In genomic region chr13:49271831-49272765, GRCm38 (mm10) we compare ENCODE assay signal across 11 mouse cellular contexts. TPM values are rescaled to one million over a fixed set of nuclear protein-coding genes. Genes with fewer than 3 reads are reported as not detected.
A peak's percentile ranks its signal among the peaks of the same experiment; 100 is the strongest.
DNase-seq lines count a peak whose midpoint lies in the region; ATAC-seq and TF ChIP-seq lines count a peak whose summit lies in the region.
"Had no signal": no experiment of that assay in that cellular context is flagged by ENCODE, and none has a peak within 500 bp of the region (broad histone marks: within the 10 kb centered on the region; RNA-seq: fewer than 3 reads in every experiment).

No protein-coding gene starts in this region.

- no peak for TF ChIP-seq CTCF in G1E (IDR thresholded peaks at IDR 0.05; ENCODE audit: low read depth, low read length)
- TF ChIP-seq CTCF in forebrain, postnatal 0 days (IDR thresholded peaks at IDR 0.05; ENCODE audit: low read depth) = no peak

- peak; percentile 46 for DNase-seq in kidney, postnatal 10 days
- DNase-seq in kidney, adult 18-20 months = no peak
- no peak for DNase-seq in G1E (ENCODE audit: low spot score)
- DNase-seq in kidney, postnatal 4 days = peak; percentile 20 to 49
- DNase-seq in gastrocnemius, adult 18-20 months (ENCODE audit: low spot score) = no peak
- no peak for DNase-seq in midbrain, embryonic 10.5 days (ENCODE audit: low spot score)
- DNase-seq in forebrain, postnatal 0 days = no peak

- H3K4me2 ChIP-seq in forebrain, postnatal 0 days (ENCODE audit: low read depth) = no peak overlapping the region
- H3K4me2 ChIP-seq: midbrain, embryonic 12.5 days had no signal

- 78% methylated on average over 5 of the region's 5 CpGs for WGBS in midbrain, embryonic 10.5 days
- WGBS in forebrain, postnatal 0 days = 73% methylated on average over 5 of the region's 5 CpGs

- H3K4me1 ChIP-seq in G1E (ENCODE audit: insufficient read depth, low read depth, low read length) = peaks cover 9% of the 10 kb centered on the region
- peaks cover 81% of the 10 kb centered on the region for H3K4me1 ChIP-seq in megakaryocyte, embryonic 14.5 days
- peaks cover 3% of the 10 kb centered on the region; the same call in 1 of the 2 replicates for H3K4me1 ChIP-seq in midbrain, embryonic 10.5 days
- H3K4me1 ChIP-seq in forebrain, postnatal 0 days (ENCODE audit: insufficient read depth) = no peaks in the 10 kb centered on the region
- H3K4me1 ChIP-seq: midbrain, embryonic 12.5 days had no signal

- no peaks in the 10 kb centered on the region for H3K9me3 ChIP-seq in G1E (replicated peaks)
- no peaks in the 10 kb centered on the region for H3K9me3 ChIP-seq in megakaryocyte, embryonic 14.5 days
- H3K9me3 ChIP-seq in midbrain, embryonic 10.5 days (replicated peaks) = no peaks in the 10 kb centered on the region
- no peaks in the 10 kb centered on the region for H3K9me3 ChIP-seq in forebrain, postnatal 0 days (ENCODE audit: low read length)
- H3K9me3 ChIP-seq: embryonic facial prominence, embryonic 10.5 days; midbrain, embryonic 12.5 days had no signal

- no peak overlapping the region; the same call in 1 of the 2 replicates for H3K27ac ChIP-seq in midbrain, embryonic 10.5 days (replicated peaks)
- H3K27ac ChIP-seq in forebrain, postnatal 0 days (ENCODE audit: low read depth, low read length) = no peak overlapping the region
- H3K27ac ChIP-seq: embryonic facial prominence, embryonic 10.5 days; midbrain, embryonic 12.5 days had no signal

- H3K4me3 ChIP-seq in G1E (ENCODE audit: low read depth, low read length) = no peak overlapping the region
- peak overlapping the region; percentile 83 for H3K4me3 ChIP-seq in megakaryocyte, embryonic 14.5 days (replicated peaks)
- H3K4me3 ChIP-seq in midbrain, embryonic 10.5 days = no peak overlapping the region
- no peak overlapping the region for H3K4me3 ChIP-seq in forebrain, postnatal 0 days (ENCODE audit: low read depth, low read length)
- H3K4me3 ChIP-seq: embryonic facial prominence, embryonic 10.5 days; midbrain, embryonic 12.5 days had no signal

- H3K36me3 ChIP-seq in G1E (replicated peaks) = peaks cover 95% of the 10 kb centered on the region
- H3K36me3 ChIP-seq in megakaryocyte, embryonic 14.5 days (replicated peaks; ENCODE audit: low read length) = peaks cover 99% of the 10 kb centered on the region
- no peaks in the 10 kb centered on the region for H3K36me3 ChIP-seq in midbrain, embryonic 10.5 days
- peaks cover 44% of the 10 kb centered on the region for H3K36me3 ChIP-seq in forebrain, postnatal 0 days (ENCODE audit: insufficient read depth)
- H3K36me3 ChIP-seq: midbrain, embryonic 12.5 days had no signal

- peak; percentile 55 for ATAC-seq in G1E (ENCODE audit: extremely low read depth, insufficient number of reproducible peaks, low FRiP score, poor library complexity, severe bottlenecking)
- ATAC-seq in forebrain, postnatal 0 days = no peak
- ATAC-seq: Patski had no signal

- peaks cover 7% of the 10 kb centered on the region; the same call in 1 of the 2 replicates for H3K27me3 ChIP-seq in G1E (ENCODE audit: insufficient read depth, low read length)
- H3K27me3 ChIP-seq in megakaryocyte, embryonic 14.5 days (replicated peaks) = no peaks in the 10 kb centered on the region
- no peaks in the 10 kb centered on the region for H3K27me3 ChIP-seq in midbrain, embryonic 10.5 days (ENCODE audit: low read depth, poor library complexity, severe bottlenecking)
- H3K27me3 ChIP-seq in forebrain, postnatal 0 days (ENCODE audit: insufficient read depth, low read length) = no peaks in the 10 kb centered on the region
- H3K27me3 ChIP-seq: midbrain, embryonic 12.5 days; Patski had no signal

- no peak overlapping the region for H3K9ac ChIP-seq in forebrain, postnatal 0 days
- H3K9ac ChIP-seq: midbrain, embryonic 12.5 days had no signal

RNA-seq across cellular contexts. Expression of gene Susd3, which starts 23.6 kb away (rescaled TPM):
- total RNA-seq in G1E (2014; fragmentation: Nextera tagmentation) (2.8 and 3.3 TPM in 2 replicates), G1E (2017) (8.6 and 15.9 TPM in 2 replicates)
- 1.6 and 2.0 TPM in 2 replicates for polyA plus RNA-seq in G1E (2012)
- polyA plus RNA-seq in megakaryocyte, embryonic 14.5 days (2012; ENCODE audit: insufficient read depth, low replicate concordance) = 289 and 697 TPM in 2 replicates
- total RNA-seq in gastrocnemius, adult 18-20 months (2021) = under 1 TPM in 1 of 2 experiments, not detected in 1; 0.24 TPM
- polyA plus RNA-seq in midbrain, embryonic 10.5 days (2016; fragmentation: Nextera tagmentation; extraction: Ambion mirVana) = 1.0 and 1.2 TPM in 2 replicates
- 0.38 and 0.85 TPM in 2 replicates for total RNA-seq in forebrain, postnatal 0 days (2014; rRNA removed)
- polyA plus RNA-seq in forebrain, postnatal 0 days (2015; fragmentation: Nextera tagmentation; extraction: Ambion mirVana) = 0.77 and 1.2 TPM in 2 replicates
- polyA plus RNA-seq: Patski had no signal

RNA-seq across cellular contexts. Expression of gene Fgd3, which starts 48.0 kb away (rescaled TPM):
- total RNA-seq in G1E (2014; fragmentation: Nextera tagmentation) = 3.9 and 4.7 TPM in 2 replicates
- total RNA-seq in G1E (2017) = 11.0 and 11.2 TPM in 2 replicates
- 3.6 and 4.1 TPM in 2 replicates for polyA plus RNA-seq in G1E (2012)
- polyA plus RNA-seq in megakaryocyte, embryonic 14.5 days (2012; ENCODE audit: insufficient read depth, low replicate concordance) = 9.1 and 10.4 TPM in 2 replicates
- total RNA-seq in gastrocnemius, adult 18-20 months (2021) = under 1 TPM; 0.41 to 0.90 TPM
- polyA plus RNA-seq in midbrain, embryonic 10.5 days (2016; fragmentation: Nextera tagmentation; extraction: Ambion mirVana) = 1.1 and 1.5 TPM in 2 replicates
- total RNA-seq in forebrain, postnatal 0 days (2014; rRNA removed) = 14.0 and 17.2 TPM in 2 replicates
- 2.0 and 2.8 TPM in 2 replicates for polyA plus RNA-seq in forebrain, postnatal 0 days (2015; fragmentation: Nextera tagmentation; extraction: Ambion mirVana)

RNA-seq across cellular contexts. Expression of gene Card19, which starts 56.3 kb away (rescaled TPM):
- total RNA-seq in G1E (2014; fragmentation: Nextera tagmentation) (8.4 and 9.2 TPM in 2 replicates), G1E (2017) (12.2 and 19.3 TPM in 2 replicates)
- 15.8 and 16.9 TPM in 2 replicates for polyA plus RNA-seq in G1E (2012)
- polyA plus RNA-seq in megakaryocyte, embryonic 14.5 days (2012; ENCODE audit: insufficient read depth, low replicate concordance) = 534 and 845 TPM in 2 replicates
- 100 to 1,000 TPM; 124 to 139 TPM for total RNA-seq in gastrocnemius, adult 18-20 months (2021)
- 23.1 and 23.3 TPM in 2 replicates for polyA plus RNA-seq in midbrain, embryonic 10.5 days (2016; fragmentation: Nextera tagmentation; extraction: Ambion mirVana)
- 14.9 and 15.8 TPM in 2 replicates for total RNA-seq in forebrain, postnatal 0 days (2014; rRNA removed)
- polyA plus RNA-seq in forebrain, postnatal 0 days (2015; fragmentation: Nextera tagmentation; extraction: Ambion mirVana) = 32.0 TPM in 2 replicates

Comparison
In these comparisons a context has a peak if more than half of its experiments do, and no peak if none do; other contexts are left out.
1. DNase-seq: peak in kidney, postnatal 10 days (single experiment) and kidney, postnatal 4 days (2 of 2); none in kidney, adult 18-20 months (single experiment), G1E (single experiment), gastrocnemius, adult 18-20 months (single experiment), midbrain, embryonic 10.5 days (single experiment) and forebrain, postnatal 0 days (single experiment).
2. RNA of gene Susd3, which starts 23.6 kb away (polyA plus RNA-seq): 289 to 697 TPM in megakaryocyte, embryonic 14.5 days; 1.6 to 2.0 TPM in G1E, 0.77 to 1.2 TPM in forebrain, postnatal 0 days and 1.0 to 1.2 TPM in midbrain, embryonic 10.5 days; every median in the first group is over 10 times any median in the second.
3. RNA of gene Card19, which starts 56.3 kb away (polyA plus RNA-seq): 534 to 845 TPM in megakaryocyte, embryonic 14.5 days; 32.0 TPM in forebrain, postnatal 0 days, 23.1 to 23.3 TPM in midbrain, embryonic 10.5 days and 15.8 to 16.9 TPM in G1E; every median in the first group is over 10 times any median in the second.